Mouse (Mus musculus): ENCODE results near the gene Ccdc9b.

- no peak for TF ChIP-seq POLR2A (IDR thresholded peaks at IDR 0.05; ENCODE audit: low read depth, low read length)
- TF ChIP-seq CTCF (conservative IDR thresholded peaks at IDR 0.05 in 1 of 2, IDR thresholded peaks at IDR 0.05 in 1 of 2; ENCODE audit: low read depth in 2 of 2, low read length in 2 of 2): no peak
- TF ChIP-seq JUND (conservative IDR thresholded peaks at IDR 0.05; ENCODE audit: low read depth, low read length): no peak
- TF ChIP-seq MEF2A (IDR thresholded peaks at IDR 0.05; ENCODE audit: borderline replicate concordance, low read depth, low read length): no peak
- no peak for TF ChIP-seq CHD2 (IDR thresholded peaks at IDR 0.05; ENCODE audit: low read length)
- no peak for TF ChIP-seq USF1 (IDR thresholded peaks at IDR 0.05; ENCODE audit: low read depth, low read length)
- TF ChIP-seq NRF1 (IDR thresholded peaks at IDR 0.05; ENCODE audit: low read depth, low read length): no peak
- TF ChIP-seq POLR2AphosphoS2 (IDR thresholded peaks at IDR 0.05; ENCODE audit: low read depth, low read length): no peak
- TF ChIP-seq MYC (IDR thresholded peaks at IDR 0.05; ENCODE audit: low read depth, low read length): no peak
Observed at GRCm38 (mm10) chr2:118725511-118725910, 37.0 kb downstream of the Ccdc9b start.

Measured in CH12.LX (cell line).